Mouse (Mus musculus) kidney, adult 9 months (tissue): ENCODE measurements around the gene Ttyh1.
A peak's percentile ranks its signal among the peaks of the same experiment; 100 is the strongest.
"Not testable (repeated sequence)": the region's sequence is repeated elsewhere in the genome, so short reads cannot be mapped to it uniquely, and the experiment has no call there.

Experiments
- DNase-seq: peaks from one replicate; pipeline ENCODE4 v3.0.0; 2022

Ttyh1 gene

DNA sequence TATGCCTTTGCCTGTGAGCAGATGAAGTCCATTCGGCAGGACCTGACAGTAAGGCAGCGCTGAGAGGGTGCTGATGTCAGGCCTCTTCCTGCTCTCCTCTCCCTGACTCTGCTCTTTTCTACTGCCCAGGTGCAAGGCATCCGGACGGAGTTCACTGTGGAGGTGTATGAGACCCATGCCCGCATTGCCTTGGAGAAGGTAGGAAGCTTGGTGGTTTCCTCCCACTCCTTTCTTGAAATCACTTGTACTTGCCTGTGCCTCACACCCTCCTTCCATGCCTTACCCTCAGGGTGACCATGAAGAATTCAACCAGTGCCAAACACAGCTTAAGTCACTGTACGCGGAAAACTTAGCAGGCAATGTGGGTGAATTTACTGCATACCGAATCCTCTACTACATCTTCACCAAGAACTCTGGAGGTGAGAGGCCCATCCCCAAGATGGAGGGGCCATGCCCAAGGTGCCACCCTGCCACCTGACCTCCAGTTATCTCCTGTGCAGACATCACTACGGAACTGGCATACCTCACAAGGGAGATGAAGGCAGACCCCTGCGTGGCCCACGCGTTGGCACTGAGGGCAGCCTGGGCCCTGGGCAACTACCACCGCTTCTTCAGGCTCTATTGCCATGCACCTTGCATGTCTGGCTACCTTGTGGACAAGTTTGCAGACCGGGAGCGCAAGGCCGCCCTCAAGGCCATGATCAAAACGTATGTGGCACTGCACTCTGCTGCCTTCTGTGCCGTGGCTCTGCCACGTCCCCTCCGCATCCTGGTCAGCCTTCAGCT lies 25.8 kb downstream of the Ttyh1 start:
- DNase-seq = no peak

GRCm38 (mm10) chr7:4145552-4146190 lies 26.5 kb downstream of the Ttyh1 start:
- peak; percentile 75 for DNase-seq

DNA sequence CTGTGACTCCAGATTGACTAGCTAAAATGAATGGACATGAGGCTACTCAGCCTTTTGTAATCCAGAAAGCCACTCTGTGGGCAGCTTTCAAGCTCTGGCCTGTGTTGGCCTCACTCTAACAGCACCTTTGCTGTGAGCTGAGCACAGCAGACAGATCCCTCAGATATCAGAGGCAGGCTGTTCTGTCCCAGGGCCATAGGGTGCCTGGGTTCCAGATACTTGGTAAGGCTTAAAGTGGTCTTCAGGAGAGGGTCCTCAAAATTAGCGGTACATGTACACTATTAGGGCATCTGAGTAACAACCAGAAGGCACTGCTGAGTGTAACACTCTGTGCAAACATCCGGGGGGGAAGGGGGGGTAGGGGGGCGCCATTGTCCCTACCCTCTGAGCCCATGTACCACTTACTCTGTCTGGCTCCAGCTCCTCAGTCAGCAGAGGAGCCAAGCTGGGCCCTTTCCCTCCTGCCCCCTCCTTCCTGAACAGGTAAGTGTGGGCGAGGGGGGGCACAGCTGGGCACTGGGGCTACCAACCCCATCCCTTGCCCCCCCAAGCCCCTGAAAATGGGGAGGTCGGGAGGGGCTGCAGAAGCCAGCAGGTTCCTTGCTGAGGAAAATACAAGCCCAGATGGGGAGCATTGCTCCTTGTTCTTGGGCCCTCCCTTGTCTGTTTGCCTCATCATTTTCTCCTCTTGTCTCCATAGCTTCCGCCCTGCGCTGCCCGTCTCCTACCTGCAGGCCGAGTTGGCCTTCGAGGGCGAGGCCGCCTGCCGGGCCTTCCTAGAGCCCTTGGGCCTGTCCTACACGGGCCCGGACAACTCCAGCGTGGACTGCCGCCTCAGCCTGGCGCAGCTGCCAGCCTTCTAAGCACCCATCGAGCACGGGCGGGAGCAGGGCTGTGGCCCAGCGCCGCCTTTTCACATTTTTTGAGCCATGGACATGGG lies 27.3 kb downstream of the Ttyh1 start:
- DNase-seq = no peak

- DNase-seq = no peak
These were observed 28.2 kb downstream of the Ttyh1 start for GRCm38 (mm10) chr7:4147371-4147770.

GRCm38 (mm10) chr7:4147836-4148235 lies 28.6 kb downstream of the Ttyh1 start:
- no peak for DNase-seq

GRCm38 (mm10) chr7:4148341-4149208 lies 29.4 kb downstream of the Ttyh1 start:
- no peak for DNase-seq

DNA sequence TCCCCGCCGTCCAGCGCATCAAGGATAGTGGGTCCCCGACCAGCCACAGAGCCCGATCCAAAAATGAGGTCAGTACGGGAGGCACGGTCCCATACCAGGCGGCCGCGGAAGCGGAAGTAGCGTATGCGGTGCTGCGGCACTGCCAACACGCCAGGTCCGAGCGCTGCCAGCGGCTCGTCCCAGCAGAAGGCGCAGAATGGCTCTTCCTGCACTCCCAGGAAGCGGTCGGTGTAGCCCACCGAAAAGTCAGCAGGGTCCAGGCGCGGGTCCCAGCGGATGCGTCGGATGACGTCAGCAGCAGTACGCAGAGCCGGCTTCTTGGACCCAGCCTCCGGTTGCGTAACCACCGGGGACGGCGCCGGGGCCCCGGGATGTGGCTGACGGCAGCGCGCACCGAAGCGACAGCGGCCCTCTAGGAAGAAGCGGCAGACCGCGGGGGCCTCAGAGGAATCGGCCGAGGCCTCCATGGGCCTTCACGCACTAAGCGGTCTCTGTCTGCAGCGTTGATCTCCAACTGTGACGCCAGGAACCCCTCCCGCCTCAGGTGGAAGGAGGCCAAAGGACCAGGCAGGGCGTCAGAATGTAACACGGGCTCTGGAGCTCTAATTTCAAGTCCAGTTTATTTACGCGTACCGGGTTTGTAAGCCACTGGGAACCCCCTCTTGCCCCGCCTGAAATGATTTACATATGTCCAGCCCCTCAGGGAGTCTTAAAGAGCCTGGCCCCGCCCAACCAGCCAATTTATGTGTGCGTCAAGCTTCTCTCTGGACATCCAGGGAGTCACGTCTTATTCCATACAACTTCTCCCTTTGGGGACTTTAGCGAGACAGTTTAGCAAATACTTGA lies 30.2 kb downstream of the Ttyh1 start:
- peak; percentile 85 for DNase-seq

DNA sequence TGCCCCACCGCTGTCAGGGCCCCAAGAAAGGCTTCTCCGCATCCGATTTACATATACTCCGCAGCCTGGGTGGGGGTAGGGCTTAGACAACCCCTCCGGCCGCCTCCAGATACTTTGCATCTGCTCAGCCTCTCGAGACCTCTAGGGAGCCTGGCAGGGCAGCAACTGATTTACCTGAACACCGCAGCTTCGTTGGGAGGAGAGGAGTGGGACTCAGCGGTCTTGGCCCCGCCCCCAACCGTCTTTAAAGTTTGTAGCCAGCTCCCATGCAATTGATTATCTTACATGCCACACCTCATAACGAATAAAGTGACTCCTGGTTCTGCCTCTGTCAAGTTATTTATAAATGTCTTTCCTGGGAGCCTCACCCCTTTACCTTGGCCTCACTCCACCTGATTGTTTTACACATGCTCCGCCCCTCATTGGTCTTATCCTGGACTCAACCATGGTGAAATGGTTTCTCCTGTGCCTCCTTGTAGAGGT lies 30.9 kb downstream of the Ttyh1 start, which contains the start of gene Leng9:
Gene Leng9 (minus strand): TSS at position 316 of the 483 bp plus-strand sequence.
- DNase-seq = peak; percentile 66

DNA sequence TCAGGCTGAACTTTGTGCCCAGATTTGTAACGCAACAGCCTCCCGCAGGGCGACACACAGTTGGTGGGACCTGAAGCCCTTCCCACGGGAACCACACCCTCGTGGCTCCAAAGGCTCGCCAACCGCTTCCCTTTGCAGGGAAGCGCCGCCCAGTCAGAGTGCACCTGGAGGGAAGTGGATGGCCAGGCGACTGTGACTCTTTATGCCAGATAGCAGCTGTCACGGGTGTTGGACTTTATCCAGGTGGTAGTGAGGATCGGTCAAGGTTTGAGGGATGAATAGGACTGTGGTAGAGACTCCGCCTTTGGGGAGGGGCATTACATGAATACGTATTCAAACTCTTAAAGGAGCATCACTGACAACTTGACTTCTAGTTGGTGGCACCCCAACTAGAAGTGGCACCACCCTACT lies 31.6 kb downstream of the Ttyh1 start:
- peak; percentile 93 for DNase-seq

GRCm38 (mm10) chr7:4151241-4151640 lies 32.0 kb downstream of the Ttyh1 start:
- no peak for DNase-seq

- no peak for DNase-seq
These were observed 35.1 kb downstream of the Ttyh1 start for GRCm38 (mm10) chr7:4154356-4154755.

DNA sequence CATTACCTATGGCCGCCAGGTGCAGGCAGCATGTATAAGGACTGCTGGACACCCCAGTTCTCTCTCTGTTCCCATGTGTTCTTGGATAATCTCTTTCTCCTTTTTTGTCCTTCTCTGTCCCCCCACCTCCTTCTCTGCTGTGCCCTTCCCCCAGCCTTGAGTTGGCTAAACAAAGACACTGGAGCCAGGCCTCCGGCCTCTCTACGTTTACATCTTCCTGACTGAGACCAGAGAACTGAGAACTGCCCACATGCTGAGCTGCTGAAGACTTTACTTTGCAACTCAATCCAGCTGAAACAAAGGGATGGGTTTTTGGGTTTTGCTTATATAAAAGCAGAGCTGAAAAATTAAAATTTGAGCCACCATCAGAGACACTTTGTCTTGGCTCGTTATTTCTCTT lies 35.8 kb downstream of the Ttyh1 start:
- no peak for DNase-seq

- DNase-seq = not testable (repeated sequence)
These were observed 42.4 kb downstream of the Ttyh1 start for GRCm38 (mm10) chr7:4161596-4161995.

DNA sequence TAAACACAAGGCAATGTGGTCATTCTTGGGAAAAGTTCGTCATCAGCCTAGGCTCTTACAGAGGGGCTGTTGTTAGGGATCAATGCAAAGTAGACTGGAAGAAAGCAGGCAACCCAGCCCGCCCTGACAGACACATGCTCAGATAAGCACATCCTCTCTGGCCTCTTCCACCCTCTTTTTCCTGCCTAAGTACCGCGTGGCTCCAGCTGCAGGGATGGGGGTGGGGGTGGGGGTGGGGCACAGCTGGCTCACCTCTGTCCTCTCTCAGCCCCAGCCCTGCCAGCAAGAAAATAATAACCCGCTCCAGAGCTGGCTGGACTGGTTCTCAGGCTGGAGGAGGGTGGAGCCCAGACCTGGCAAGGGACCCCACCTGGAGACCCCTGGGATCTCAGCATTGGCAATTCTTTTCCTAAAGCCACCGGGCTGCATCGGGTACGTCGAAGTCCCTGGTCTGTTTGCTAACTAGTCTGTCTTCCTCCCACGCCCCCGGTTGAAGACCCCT lies 44.4 kb downstream of the Ttyh1 start:
- no peak for DNase-seq

DNA sequence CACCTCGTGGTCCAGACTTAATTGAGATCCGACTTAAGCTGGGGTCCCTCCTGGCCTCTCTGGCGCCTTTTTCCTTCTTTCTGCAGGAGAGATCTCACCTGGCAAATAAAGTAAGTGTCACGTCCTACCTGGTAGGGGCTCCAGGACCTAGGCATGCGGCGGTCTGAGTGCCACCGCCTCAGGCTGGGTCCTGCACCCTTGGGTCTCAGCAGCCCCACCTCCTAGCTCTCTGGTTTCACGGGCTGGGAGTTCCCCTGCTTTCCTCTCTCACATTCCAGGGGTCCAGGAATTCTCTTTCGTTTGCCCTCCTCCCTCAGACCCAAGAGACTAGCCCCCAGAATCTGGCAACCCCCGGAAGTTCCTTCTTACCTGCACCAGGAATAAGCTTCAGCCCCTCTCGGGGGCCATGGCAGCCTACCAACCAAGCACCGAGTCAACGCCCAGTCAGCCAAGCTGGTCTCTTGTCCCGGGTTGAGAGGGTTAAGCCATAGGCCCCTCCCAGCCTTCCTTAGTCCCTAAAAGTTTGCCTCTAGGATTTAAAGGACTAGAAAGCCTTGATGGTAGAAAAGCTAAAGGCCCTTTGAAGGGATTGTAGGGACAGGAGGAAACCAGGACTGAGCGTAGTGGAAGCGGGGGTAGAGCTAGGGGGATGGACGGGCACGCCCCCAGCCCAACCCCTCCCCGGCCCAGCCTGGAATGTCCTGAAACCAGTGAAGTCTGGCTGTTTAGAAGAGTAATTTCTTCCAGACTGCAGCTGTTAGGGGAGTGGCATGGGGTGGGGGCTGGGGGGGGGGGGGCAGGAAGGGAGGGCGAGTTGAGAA lies 45.1 kb downstream of the Ttyh1 start, which contains the start of gene Cdc42ep5:
Gene Cdc42ep5 (minus strand): TSS at position 771 of the 821 bp plus-strand sequence.
- peak; percentile 66 for DNase-seq

DNA sequence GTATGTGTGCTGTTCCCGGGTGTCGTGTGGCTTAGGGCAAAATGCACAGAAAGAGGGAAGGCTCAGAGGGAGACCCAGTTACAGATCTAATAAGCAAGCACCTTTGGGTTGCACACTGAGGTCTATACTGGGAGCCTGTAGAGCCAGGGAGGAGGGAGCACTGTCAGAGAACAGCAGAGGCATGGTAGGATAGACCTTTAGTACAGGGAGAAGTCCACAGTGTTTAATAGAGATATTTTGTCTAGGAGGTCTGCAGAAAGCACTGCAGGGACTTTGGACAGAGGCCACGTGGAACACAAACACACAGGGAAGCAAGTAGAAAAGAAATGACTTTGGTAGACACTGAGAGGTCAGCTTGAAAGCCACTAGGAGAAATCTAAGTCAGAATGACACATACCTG lies 46.1 kb downstream of the Ttyh1 start:
- DNase-seq = peak; percentile 68

GRCm38 (mm10) chr7:4167098-4167497 lies 47.9 kb downstream of the Ttyh1 start:
- no peak for DNase-seq

- DNase-seq = no peak
These were observed 51.2 kb downstream of the Ttyh1 start for GRCm38 (mm10) chr7:4170193-4170938.

DNA sequence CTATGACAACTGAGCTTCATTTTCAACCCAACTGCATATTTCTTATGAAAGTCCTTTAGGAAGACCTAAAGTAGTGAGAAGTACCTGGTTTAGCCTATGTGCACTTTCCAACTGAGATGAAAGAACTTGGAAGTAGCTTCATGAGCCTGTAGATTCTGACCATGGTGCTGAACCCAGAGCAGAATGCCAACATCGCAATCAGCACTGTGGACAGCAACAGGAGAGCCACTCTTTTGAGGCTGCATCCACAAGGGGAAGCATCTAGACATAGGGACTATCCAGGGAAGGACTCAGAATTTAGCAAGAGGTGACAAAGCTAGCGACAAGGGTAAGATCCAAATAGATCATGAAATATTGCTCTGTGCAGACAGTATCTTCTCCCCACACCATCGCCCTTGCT lies 59.2 kb downstream of the Ttyh1 start:
- peak; percentile 63 for DNase-seq
